Comparison of ENCODE assay signal across 21 mouse cellular contexts in genomic region chr2:13501553-13501952, GRCm38 (mm10). TPM values are rescaled to one million over a fixed set of nuclear protein-coding genes. Genes with fewer than 3 reads are reported as not detected.
A peak's percentile ranks its signal among the peaks of the same experiment; 100 is the strongest.
DNase-seq lines count a peak whose midpoint lies in the region; ATAC-seq lines count a peak whose summit lies in the region.
"Had no signal": no experiment of that assay in that cellular context is flagged by ENCODE, and none has a peak within 500 bp of the region (broad histone marks: within the 10 kb centered on the region; RNA-seq: fewer than 3 reads in every experiment).

No protein-coding gene starts in this region.

- H3K9ac ChIP-seq in kidney, embryonic 14.5 days (ENCODE audit: low read depth, low read length) = no peak overlapping the region
- no peak overlapping the region for H3K9ac ChIP-seq in midbrain, embryonic 15.5 days
- no peak overlapping the region for H3K9ac ChIP-seq in neural tube, embryonic 13.5 days
- H3K9ac ChIP-seq: embryonic facial prominence, embryonic 13.5 days; forebrain, embryonic 13.5 days; forebrain, postnatal 0 days; hindbrain, embryonic 14.5 days had no signal

- no peak overlapping the region for H3K27ac ChIP-seq in kidney, embryonic 14.5 days (ENCODE audit: low read depth, low read length)
- peak overlapping the region; percentile 64 for H3K27ac ChIP-seq in midbrain, embryonic 10.5 days (replicated peaks)
- H3K27ac ChIP-seq in midbrain, embryonic 15.5 days = no peak overlapping the region
- no peak overlapping the region for H3K27ac ChIP-seq in neural tube, embryonic 13.5 days (replicated peaks)
- H3K27ac ChIP-seq: embryonic facial prominence, embryonic 13.5 days; forebrain, embryonic 13.5 days; heart, embryonic 10.5 days; hindbrain, embryonic 14.5 days had no signal

- intact Hi-C loops in gastrocnemius, postnatal 14 days (cut with DNase I; ENCODE audit: low total_unique reads) = no loop called here

- no peak overlapping the region for H3K4me2 ChIP-seq in kidney, embryonic 14.5 days (replicated peaks; ENCODE audit: low read depth, low read length)
- no peak overlapping the region for H3K4me2 ChIP-seq in midbrain, embryonic 15.5 days
- no peak overlapping the region for H3K4me2 ChIP-seq in neural tube, embryonic 13.5 days
- H3K4me2 ChIP-seq: embryonic facial prominence, embryonic 13.5 days; forebrain, embryonic 13.5 days; hindbrain, embryonic 14.5 days had no signal

- H3K4me1 ChIP-seq in kidney, embryonic 14.5 days (ENCODE audit: control insufficient read depth, insufficient read depth, low read length) = no peaks in the 10 kb centered on the region
- H3K4me1 ChIP-seq in midbrain, embryonic 10.5 days = peaks cover 27% of the 10 kb centered on the region
- 0 out of 2 replicates have a peak, but pooled peaks cover 2% of the 10 kb centered on the region for H3K4me1 ChIP-seq in midbrain, embryonic 15.5 days
- H3K4me1 ChIP-seq in neural tube, embryonic 13.5 days (replicated peaks) = peaks cover 10% of the 10 kb centered on the region; the same call in 1 of the 2 replicates
- H3K4me1 ChIP-seq: embryonic facial prominence, embryonic 13.5 days had no signal

- no peak overlapping the region for H3K4me3 ChIP-seq in kidney, embryonic 14.5 days (ENCODE audit: low read length)
- H3K4me3 ChIP-seq in midbrain, embryonic 10.5 days = no peak overlapping the region
- H3K4me3 ChIP-seq in midbrain, embryonic 15.5 days = no peak overlapping the region
- H3K4me3 ChIP-seq in neural tube, embryonic 13.5 days = no peak overlapping the region
- H3K4me3 ChIP-seq: embryonic facial prominence, embryonic 13.5 days; forebrain, embryonic 13.5 days; heart, embryonic 10.5 days had no signal

- DNase-seq in kidney, adult 8-10 months = no peak
- no peak for DNase-seq in midbrain, embryonic 10.5 days (ENCODE audit: low spot score)
- DNase-seq in embryo, embryonic 11 days = peak; percentile 38
- no peak for DNase-seq in gastrocnemius, postnatal 14 days
- DNase-seq: adrenal gland, adult 2 months; adrenal gland, postnatal 25 days; cerebellum, adult 18-20 months; cerebellum, adult 9-11 months; cerebellum, postnatal 36 days; forebrain, postnatal 0 days; gastrocnemius, postnatal 25 days; heart, adult 18-20 months; heart, postnatal 10 days had no signal

- peak; percentile 87; the same call in 1 of the 2 replicates for ATAC-seq in kidney, embryonic 14.5 days (ENCODE audit: low FRiP score, low TSS enrichment)
- ATAC-seq in midbrain, embryonic 15.5 days (replicated peaks) = no peak
- ATAC-seq in neural tube, embryonic 13.5 days (ENCODE audit: low read depth) = peak; percentile 75
- ATAC-seq: forebrain, embryonic 13.5 days; forebrain, postnatal 0 days had no signal

- WGBS in kidney, embryonic 14.5 days = 9% methylated on average over 5 of the region's 5 CpGs
- 31% methylated on average over 5 of the region's 5 CpGs for WGBS in midbrain, embryonic 10.5 days
- 15% methylated on average over 5 of the region's 5 CpGs for WGBS in midbrain, embryonic 15.5 days
- WGBS in neural tube, embryonic 13.5 days = 13% methylated on average over 5 of the region's 5 CpGs

- no peaks in the 10 kb centered on the region for H3K27me3 ChIP-seq in kidney, embryonic 14.5 days (ENCODE audit: control insufficient read depth, insufficient read depth, low read length)
- H3K27me3 ChIP-seq in midbrain, embryonic 10.5 days (ENCODE audit: low read depth, poor library complexity, severe bottlenecking) = no peaks in the 10 kb centered on the region
- H3K27me3 ChIP-seq in midbrain, embryonic 15.5 days (replicated peaks) = no peaks in the 10 kb centered on the region
- no peaks in the 10 kb centered on the region for H3K27me3 ChIP-seq in neural tube, embryonic 13.5 days
- H3K27me3 ChIP-seq: embryonic facial prominence, embryonic 13.5 days; forebrain, embryonic 13.5 days had no signal

- no peaks in the 10 kb centered on the region for H3K9me3 ChIP-seq in kidney, embryonic 14.5 days (ENCODE audit: control insufficient read depth, low read length)
- no peaks in the 10 kb centered on the region for H3K9me3 ChIP-seq in midbrain, embryonic 10.5 days (replicated peaks)
- H3K9me3 ChIP-seq in midbrain, embryonic 15.5 days = no peaks in the 10 kb centered on the region
- H3K9me3 ChIP-seq in neural tube, embryonic 13.5 days = no peaks in the 10 kb centered on the region
- H3K9me3 ChIP-seq: embryonic facial prominence, embryonic 13.5 days; forebrain, embryonic 13.5 days; heart, embryonic 10.5 days had no signal

- no peaks in the 10 kb centered on the region for H3K36me3 ChIP-seq in kidney, embryonic 14.5 days (ENCODE audit: control insufficient read depth, insufficient read depth, low read length)
- no peaks in the 10 kb centered on the region for H3K36me3 ChIP-seq in midbrain, embryonic 10.5 days
- no peaks in the 10 kb centered on the region for H3K36me3 ChIP-seq in midbrain, embryonic 15.5 days (replicated peaks)
- no peaks in the 10 kb centered on the region for H3K36me3 ChIP-seq in neural tube, embryonic 13.5 days
- H3K36me3 ChIP-seq: embryonic facial prominence, embryonic 13.5 days; heart, embryonic 10.5 days had no signal

RNA-seq across cellular contexts. Expression of gene Cubn, which starts 9.9 kb away (rescaled TPM):
- polyA plus RNA-seq in kidney, embryonic 14.5 days (2014; fragmentation: Nextera tagmentation; extraction: Ambion mirVana) = 1.2 and 3.1 TPM in 2 replicates
- polyA plus RNA-seq in midbrain, embryonic 10.5 days (2016; fragmentation: Nextera tagmentation; extraction: Ambion mirVana) = 0.48 and 0.50 TPM in 2 replicates
- 0.77 TPM in 2 replicates for polyA plus RNA-seq in midbrain, embryonic 15.5 days (2015; fragmentation: Nextera tagmentation; extraction: Ambion mirVana)
- polyA plus RNA-seq in neural tube, embryonic 13.5 days (2015; fragmentation: Nextera tagmentation; extraction: Ambion mirVana) = 0.31 and 0.32 TPM in 2 replicates
- total RNA-seq in gastrocnemius, postnatal 14 days (2021) = under 1 TPM; 0.04 to 0.14 TPM
- total RNA-seq: hematopoietic stem cell, adult 5-6 weeks had no signal

RNA-seq across cellular contexts. Expression of gene Trdmt1, which starts 42.9 kb away (rescaled TPM):
- 12.8 and 16.3 TPM in 2 replicates for polyA plus RNA-seq in kidney, embryonic 14.5 days (2014; fragmentation: Nextera tagmentation; extraction: Ambion mirVana)
- 9.3 and 9.5 TPM in 2 replicates for polyA plus RNA-seq in midbrain, embryonic 10.5 days (2016; fragmentation: Nextera tagmentation; extraction: Ambion mirVana)
- polyA plus RNA-seq in midbrain, embryonic 15.5 days (2015; fragmentation: Nextera tagmentation; extraction: Ambion mirVana) = 6.3 and 8.0 TPM in 2 replicates
- polyA plus RNA-seq in neural tube, embryonic 13.5 days (2015; fragmentation: Nextera tagmentation; extraction: Ambion mirVana) = 7.5 and 9.9 TPM in 2 replicates
- 1 to 10 TPM; 3.7 to 3.9 TPM for total RNA-seq in gastrocnemius, postnatal 14 days (2021)
